Mouse (Mus musculus) MEL (cell line): ENCODE data around the gene Bmp7. TPM values are rescaled to one million over a fixed set of nuclear protein-coding genes. Genes with fewer than 3 reads are reported as not detected.
A peak's percentile ranks its signal among the peaks of the same experiment; 100 is the strongest.

ENCODE experiments used
- DNase-seq: peaks from one replicate; pipeline ENCODE4 v3.0.0; 2011; ENCODE audit warnings: low read depth, low spot score
- H3K27ac ChIP-seq: 2 replicates; pipeline ENCODE4 v1.5.1; 2012; ENCODE audit warnings: low read depth, mild to moderate bottlenecking, control low read depth, low read length, moderate library complexity; ENCODE audit not compliant: control insufficient read depth
- H3K27me3 ChIP-seq, 2 experiments: fragments of 150-350 bp in 1 of 2; sonication (generic) in 1 of 2; 2 replicates each; pipeline ENCODE4 v1.6.1; 2012; ENCODE audit warnings: low read length in 2 of 2, mild to moderate bottlenecking in 2 of 2, improper control_type of control experiment in 1 of 2, moderate library complexity in 1 of 2; ENCODE audit not compliant: insufficient read depth in 2 of 2, control insufficient read depth in 1 of 2
- H3K36me3 ChIP-seq, 2 experiments: 2 replicates each; pipeline ENCODE4 v1.6.1; 2012 to 2014; ENCODE audit warnings: low read length in 2 of 2, improper control_type of control experiment in 1 of 2, inconsistent platforms in 1 of 2, mild to moderate bottlenecking in 1 of 2; ENCODE audit not compliant: insufficient read depth in 2 of 2, control insufficient read depth in 1 of 2
- H3K4me1 ChIP-seq, 2 experiments: fragments of 150-350 bp in 1 of 2; sonication (generic) in 1 of 2; 2 replicates each; pipeline ENCODE4 v1.6.1; 2012; ENCODE audit warnings: low read length in 2 of 2, improper control_type of control experiment in 1 of 2, mild to moderate bottlenecking in 1 of 2; ENCODE audit not compliant: insufficient read depth in 2 of 2, control insufficient read depth in 1 of 2
- H3K4me3 ChIP-seq, 2 experiments: fragments of 150-350 bp in 1 of 2; sonication (generic) in 1 of 2; 2 replicates each; pipeline ENCODE4 v1.5.1; 2012; ENCODE audit warnings: low read depth in 2 of 2, low read length in 2 of 2, mild to moderate bottlenecking in 2 of 2, moderate library complexity in 2 of 2, control low read depth in 1 of 2, improper control_type of control experiment in 1 of 2; ENCODE audit not compliant: control insufficient read depth in 1 of 2, insufficient read depth in 1 of 2
- H3K79me2 ChIP-seq: 2 replicates; pipeline ENCODE4 v1.6.1; 2012; ENCODE audit warnings: mild to moderate bottlenecking, low read length, moderate library complexity; ENCODE audit not compliant: control insufficient read depth, poor library complexity, insufficient read depth
- H3K9ac ChIP-seq: 2 replicates; pipeline ENCODE4 v1.6.1; 2012; ENCODE audit warnings: low read depth, mild to moderate bottlenecking, control low read depth, low read length, moderate library complexity; ENCODE audit not compliant: control insufficient read depth, poor library complexity, severe bottlenecking
- H3K9me3 ChIP-seq: fragments of 150-350 bp; sonication (generic); replicated peaks from 2 replicates; pipeline ENCODE4 v1.6.1; 2012; ENCODE audit warnings: mild to moderate bottlenecking, low read length, improper control_type of control experiment, moderate library complexity; ENCODE audit not compliant: insufficient read depth
- CTCF ChIP-seq, 3 experiments: IDR thresholded peaks in 2 of 3; conservative IDR thresholded peaks in 1 of 3; 2 replicates each; pipeline ENCODE4 v1.5.1; 2011 to 2012; ENCODE audit warnings: low read length in 3 of 3, low read depth in 2 of 3, mild to moderate bottlenecking in 2 of 3, improper control_type of control experiment in 1 of 3, inconsistent platforms in 1 of 3, mixed read lengths in 1 of 3, moderate library complexity in 1 of 3; ENCODE audit not compliant: control insufficient read depth in 1 of 3, insufficient read depth in 1 of 3, poor library complexity in 1 of 3, severe bottlenecking in 1 of 3
- E2F4 ChIP-seq: IDR thresholded peaks from 2 replicates; pipeline ENCODE4 v1.6.1; 2011; ENCODE audit warnings: low read depth, low read length, improper control_type of control experiment, borderline replicate concordance
- ELF1 ChIP-seq: IDR thresholded peaks from 2 replicates; pipeline ENCODE4 v1.6.1; 2014; ENCODE audit warnings: low read depth, mild to moderate bottlenecking, inconsistent platforms, low read length, improper control_type of control experiment, moderate library complexity
- EP300 ChIP-seq, 2 experiments: IDR thresholded peaks; 2 replicates each; pipeline ENCODE4 v1.6.1; 2011; ENCODE audit warnings: improper control_type of control experiment in 2 of 2, low read length in 2 of 2, low read depth in 1 of 2, mild to moderate bottlenecking in 1 of 2
- ETS1 ChIP-seq: IDR thresholded peaks from 2 replicates; pipeline ENCODE4 v1.6.1; 2012; ENCODE audit warnings: low read depth, mild to moderate bottlenecking, inconsistent platforms, low read length, improper control_type of control experiment, moderate library complexity
- GATA1 ChIP-seq: IDR thresholded peaks from 2 replicates; pipeline ENCODE4 v1.6.1; 2011; ENCODE audit warnings: low read depth, low read length, improper control_type of control experiment
- HCFC1 ChIP-seq: IDR thresholded peaks from 2 replicates; pipeline ENCODE4 v1.6.1; 2012; ENCODE audit warnings: low read depth, mild to moderate bottlenecking, inconsistent platforms, low read length, improper control_type of control experiment, moderate library complexity
- KAT2A ChIP-seq: conservative IDR thresholded peaks from 2 replicates; pipeline ENCODE4 v1.6.1; 2012; ENCODE audit warnings: low read depth, low read length, improper control_type of control experiment, inconsistent platforms
- MAFK ChIP-seq: IDR thresholded peaks from 2 replicates; pipeline ENCODE4 v1.6.1; 2011; ENCODE audit warnings: low read depth, mild to moderate bottlenecking, low read length, improper control_type of control experiment, borderline replicate concordance
- MAX ChIP-seq: IDR thresholded peaks from 2 replicates; pipeline ENCODE4 v1.6.1; 2011; ENCODE audit warnings: low read length, improper control_type of control experiment
- MAZ ChIP-seq: IDR thresholded peaks from 2 replicates; pipeline ENCODE4 v1.6.1; 2012; ENCODE audit warnings: low read depth, mild to moderate bottlenecking, inconsistent platforms, low read length, improper control_type of control experiment
- MEF2A ChIP-seq: IDR thresholded peaks from 2 replicates; pipeline ENCODE4 v1.6.1; 2014; ENCODE audit warnings: low read depth, mild to moderate bottlenecking, inconsistent platforms, low read length, improper control_type of control experiment; ENCODE audit not compliant: poor library complexity, insufficient replicate concordance, severe bottlenecking; ENCODE audit errors: extremely low read depth
- MXI1 ChIP-seq: IDR thresholded peaks from 2 replicates; pipeline ENCODE4 v1.6.1; 2011; ENCODE audit warnings: mild to moderate bottlenecking, low read depth, low read length, improper control_type of control experiment
- MYB ChIP-seq: IDR thresholded peaks from 2 replicates; pipeline ENCODE4 v1.6.1; 2011; ENCODE audit warnings: mild to moderate bottlenecking, low read depth, low read length, improper control_type of control experiment
- MYC ChIP-seq: IDR thresholded peaks from 2 replicates; pipeline ENCODE4 v1.6.1; 2011; ENCODE audit warnings: low read depth, mild to moderate bottlenecking, low read length, improper control_type of control experiment, moderate library complexity
- POLR2A ChIP-seq, 2 experiments: IDR thresholded peaks; 2 replicates each; pipeline ENCODE4 v1.6.1; 2011 to 2012; ENCODE audit warnings: low read length in 2 of 2, mild to moderate bottlenecking in 2 of 2, control low read depth in 1 of 2, improper control_type of control experiment in 1 of 2, low read depth in 1 of 2, moderate library complexity in 1 of 2; ENCODE audit not compliant: control insufficient read depth in 1 of 2, insufficient read depth in 1 of 2, poor library complexity in 1 of 2
- POLR2AphosphoS2 ChIP-seq: IDR thresholded peaks from 2 replicates; pipeline ENCODE4 v1.6.1; 2011; ENCODE audit warnings: low read length, improper control_type of control experiment
- RCOR1 ChIP-seq: IDR thresholded peaks from 2 replicates; pipeline ENCODE4 v1.6.1; 2012; ENCODE audit warnings: low read depth, mild to moderate bottlenecking, inconsistent platforms, low read length, improper control_type of control experiment
- SIN3A ChIP-seq: IDR thresholded peaks from 2 replicates; pipeline ENCODE4 v1.6.1; 2012; ENCODE audit warnings: low read length, improper control_type of control experiment, inconsistent platforms
- TBP ChIP-seq: IDR thresholded peaks from 2 replicates; pipeline ENCODE4 v1.8.0; 2011; ENCODE audit warnings: low read depth, low read length, improper control_type of control experiment
- UBTF ChIP-seq: IDR thresholded peaks from 2 replicates; pipeline ENCODE4 v1.6.1; 2012; ENCODE audit warnings: low read depth, mild to moderate bottlenecking, inconsistent platforms, low read length, improper control_type of control experiment, moderate library complexity, borderline replicate concordance; ENCODE audit not compliant: insufficient read depth
- USF1 ChIP-seq: IDR thresholded peaks from 2 replicates; pipeline ENCODE4 v1.6.1; 2014; ENCODE audit warnings: low read depth, mild to moderate bottlenecking, inconsistent platforms, low read length, improper control_type of control experiment, moderate library complexity
- USF2 ChIP-seq, 2 experiments: IDR thresholded peaks; 2 replicates each; pipeline ENCODE4 v1.6.1; 2011 to 2012; ENCODE audit warnings: improper control_type of control experiment in 2 of 2, low read length in 2 of 2, borderline replicate concordance in 1 of 2, inconsistent platforms in 1 of 2, low read depth in 1 of 2, mild to moderate bottlenecking in 1 of 2; ENCODE audit not compliant: insufficient read depth in 1 of 2
- ZC3H11A ChIP-seq: IDR thresholded peaks from 2 replicates; pipeline ENCODE4 v1.6.1; 2012; ENCODE audit warnings: low read depth, mild to moderate bottlenecking, inconsistent platforms, low read length, improper control_type of control experiment
- ZKSCAN1 ChIP-seq: IDR thresholded peaks from 2 replicates; pipeline ENCODE4 v1.6.1; 2012; ENCODE audit warnings: low read depth, mild to moderate bottlenecking, inconsistent platforms, low read length, improper control_type of control experiment, moderate library complexity
- ZNF384 ChIP-seq: IDR thresholded peaks from 2 replicates; pipeline ENCODE4 v1.6.1; 2012; ENCODE audit warnings: low read depth, mild to moderate bottlenecking, inconsistent platforms, low read length, improper control_type of control experiment
- polyA plus RNA-seq, 2 experiments: library from polyadenylated mRNA; stranded (reverse) in 1 of 2; unstranded in 1 of 2; fragments of >175 nt in 1 of 2; fragments of >200 nt in 1 of 2; gene quantifications; 2 replicates each; pipeline versions ENCODE4 v1.2.1 to v1.2.4; 2012; ENCODE audit warnings: low replicate concordance in 2 of 2, low read depth in 1 of 2; ENCODE audit not compliant: insufficient read length in 2 of 2, insufficient read depth in 1 of 2, missing spikeins in 1 of 2
- total RNA-seq: library from RNA; depleted of rRNA; stranded (reverse); fragments of 300-350 nt; gene quantifications from 2 replicates; pipeline ENCODE4 v1.2.3, GENCODE M21; 2012

Bmp7 gene
- total and polyA plus RNA-seq, 3 experiments, result not detected

DNA sequence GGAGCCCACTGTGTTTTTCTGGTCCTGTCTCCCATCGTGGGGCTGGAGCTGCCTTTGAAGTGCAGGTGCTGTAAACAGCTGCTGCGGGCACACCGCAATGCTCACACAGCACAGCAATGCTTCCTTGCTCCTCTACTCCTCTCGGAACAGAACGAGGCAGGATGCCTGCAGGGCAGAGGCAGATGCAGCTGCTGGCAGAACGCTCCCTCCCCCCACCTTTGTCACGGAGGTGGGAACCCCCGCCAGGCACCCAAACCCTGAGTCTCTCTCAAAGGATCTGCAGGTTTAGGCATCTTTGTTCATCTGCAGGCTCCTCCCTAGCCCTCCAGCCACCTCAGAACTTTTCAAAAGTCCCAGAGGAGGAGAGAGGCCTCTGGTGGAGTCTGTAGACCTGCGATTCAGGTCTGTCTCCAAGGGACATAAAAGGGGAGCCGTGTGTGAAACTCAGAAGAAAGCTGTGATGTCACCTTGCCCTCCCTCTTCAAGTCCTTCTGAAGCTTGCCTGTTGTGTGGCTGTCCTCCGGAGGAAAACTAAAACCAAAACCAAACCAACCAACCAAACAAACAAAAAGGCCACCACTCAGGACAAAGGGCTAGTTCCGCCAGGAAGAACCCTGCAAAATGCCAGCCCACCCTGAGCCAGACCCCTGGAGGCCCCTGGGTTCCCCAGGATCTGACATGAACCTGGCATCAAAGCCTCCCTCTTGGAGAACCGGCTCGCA is 37.4 kb upstream of the Bmp7 start, which contains the start of gene Spo11:
TSS of gene Spo11 (plus strand) at position 292 of the 722 bp plus-strand sequence.
- peaks cover 0 to 12% of the 10 kb centered on the region in 2 experiments; a peak in 2 of 4 replicates for H3K4me1 ChIP-seq
- H3K9me3 ChIP-seq, result no peaks in the 10 kb centered on the region
- no peak within 1 kb of the TSS for H3K27ac ChIP-seq
- TF ChIP-seq CTCF (IDR thresholded peaks at IDR 0.05 in 2 of 3, conservative IDR thresholded peaks at IDR 0.05 in 1 of 3; ENCODE audit: control insufficient read depth in 1 of 3, insufficient read depth in 1 of 3, low read depth in 2 of 3, low read length in 3 of 3, poor library complexity in 1 of 3, severe bottlenecking in 1 of 3), result no peak
- no peak for TF ChIP-seq MAZ
- no peak for TF ChIP-seq MYB
- TF ChIP-seq EP300 (IDR thresholded peaks at IDR 0.05; ENCODE audit: low read depth in 1 of 2, low read length in 2 of 2), result no peak
- TF ChIP-seq MAX, result no peak
- TF ChIP-seq E2F4, result no peak
- no peak for TF ChIP-seq ZNF384
- TF ChIP-seq UBTF, result no peak
- no peak for TF ChIP-seq TBP
- no peak for TF ChIP-seq ZKSCAN1
- TF ChIP-seq SIN3A, result no peak
- no peak for TF ChIP-seq USF1
- TF ChIP-seq MXI1, result no peak
- no peak for TF ChIP-seq MYC
- no peak for TF ChIP-seq ZC3H11A
- TF ChIP-seq HCFC1, result no peak
- TF ChIP-seq MEF2A, result no peak
- no peak for TF ChIP-seq POLR2A (IDR thresholded peaks at IDR 0.05; ENCODE audit: control insufficient read depth in 1 of 2, insufficient read depth in 1 of 2, low read depth in 1 of 2, low read length in 2 of 2, poor library complexity in 1 of 2)
- no peak for TF ChIP-seq RCOR1
- peak within 1 kb of the TSS; percentile 18 for H3K9ac ChIP-seq
- DNase-seq, result no peak
- H3K79me2 ChIP-seq, result no peaks in the 10 kb centered on the region
- peak within 1 kb of the TSS; percentile 7 to 12; a peak in 2 of 4 replicates for H3K4me3 ChIP-seq
- no peaks in the 10 kb centered on the region for H3K27me3 ChIP-seq
- peaks cover 0 to 2% of the 10 kb centered on the region in 2 experiments; a peak in 1 of 4 replicates for H3K36me3 ChIP-seq

DNA sequence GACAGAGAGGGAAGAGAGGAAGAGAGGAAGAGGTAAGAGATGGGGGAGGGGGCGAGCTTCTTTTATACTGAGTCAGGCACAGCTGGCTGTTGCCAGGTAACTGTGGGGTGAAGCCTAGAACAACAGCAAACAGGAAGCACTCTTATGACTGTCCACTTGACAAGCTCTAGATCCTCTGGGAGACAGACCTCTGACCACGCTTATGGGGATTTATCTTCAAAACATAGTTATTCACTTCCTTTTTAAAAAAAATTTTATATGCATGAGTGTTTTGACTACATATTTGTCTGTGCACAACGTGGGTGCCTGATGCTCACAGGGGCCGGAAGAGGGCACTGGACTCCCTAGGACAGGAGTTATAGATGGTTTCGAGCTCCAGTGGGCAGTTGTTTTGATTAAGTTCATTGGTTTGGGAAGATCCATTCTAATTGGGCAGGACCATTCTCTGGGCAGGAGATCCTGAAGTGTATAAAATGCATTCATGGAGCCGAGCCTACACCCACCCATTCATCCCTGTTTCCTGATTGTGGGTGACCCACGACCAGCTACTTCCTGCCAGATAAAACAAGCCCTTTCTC is 36.6 kb upstream of the Bmp7 start:
- no peaks in the 10 kb centered on the region for H3K9me3 ChIP-seq
- peaks cover 0 to 2% of the 10 kb centered on the region in 2 experiments; a peak in 1 of 4 replicates for H3K36me3 ChIP-seq
- H3K27ac ChIP-seq, result no peak overlapping the region
- peak overlapping the region; percentile 7 to 12; a peak in 2 of 4 replicates for H3K4me3 ChIP-seq
- H3K79me2 ChIP-seq, result no peaks in the 10 kb centered on the region
- no peaks in the 10 kb centered on the region for H3K27me3 ChIP-seq
- DNase-seq, result peak; percentile 9
- H3K9ac ChIP-seq, result no peak overlapping the region
- TF ChIP-seq MXI1 (no peak), ZKSCAN1 (no peak), UBTF (no peak), HCFC1 (no peak), CTCF (IDR thresholded peaks at IDR 0.05 in 2 of 3, conservative IDR thresholded peaks at IDR 0.05 in 1 of 3; ENCODE audit: control insufficient read depth in 1 of 3, insufficient read depth in 1 of 3, low read depth in 2 of 3, low read length in 3 of 3, poor library complexity in 1 of 3, severe bottlenecking in 1 of 3) (no peak), GATA1 (no peak), ELF1 (no peak), MAFK (no peak), MAX (no peak), POLR2A (IDR thresholded peaks at IDR 0.05; ENCODE audit: control insufficient read depth in 1 of 2, insufficient read depth in 1 of 2, low read depth in 1 of 2, low read length in 2 of 2, poor library complexity in 1 of 2) (no peak), ETS1 (no peak), USF2 (IDR thresholded peaks at IDR 0.05; ENCODE audit: borderline replicate concordance in 1 of 2, insufficient read depth in 1 of 2, low read depth in 1 of 2, low read length in 2 of 2) (no peak), KAT2A (no peak), MYC (no peak), TBP (no peak), POLR2AphosphoS2 (no peak), ZC3H11A (no peak)
- H3K4me1 ChIP-seq, result peaks cover 0 to 12% of the 10 kb centered on the region in 2 experiments; a peak in 2 of 4 replicates
